Mouse (Mus musculus) MEL (cell line): Measurements from ENCODE around the gene Eral1. TPM values are rescaled to one million over a fixed set of nuclear protein-coding genes. Genes with fewer than 3 reads are reported as not detected.

Experiments
- polyA plus RNA-seq, 2 experiments: library from polyadenylated mRNA; stranded (reverse) in 1 of 2; unstranded in 1 of 2; fragments of >175 nt in 1 of 2; fragments of >200 nt in 1 of 2; gene quantifications; 2 replicates each; pipeline versions ENCODE4 v1.2.1 to v1.2.4; 2012; ENCODE audit warnings: low replicate concordance in 2 of 2, low read depth in 1 of 2; ENCODE audit not compliant: insufficient read length in 2 of 2, insufficient read depth in 1 of 2, missing spikeins in 1 of 2
- total RNA-seq: library from RNA; depleted of rRNA; stranded (reverse); fragments of 300-350 nt; gene quantifications from 2 replicates; pipeline ENCODE4 v1.2.3, GENCODE M21; 2012; rRNA removed

Eral1 gene
- total and polyA plus RNA-seq, 3 experiments: 38.4 to 43.5 TPM; not detected in 1

Other genes starting within 250 kb of the Eral1 start
- gene Pipox, start 186.3 kb downstream of the Eral1 start, total RNA-seq: not detected in 2 replicates
- gene Pipox, start 186.3 kb downstream of the Eral1 start, polyA plus RNA-seq: not detected
- 0.04 and 0.07 TPM in 2 replicates for gene Sez6, start 149.6 kb downstream of the Eral1 start, total RNA-seq
- gene Sez6, start 149.6 kb downstream of the Eral1 start, polyA plus RNA-seq: not detected
- gene Phf12, start 97.6 kb downstream of the Eral1 start, total RNA-seq: 19.2 and 20.7 TPM in 2 replicates
- gene Phf12, start 97.6 kb downstream of the Eral1 start, polyA plus RNA-seq: 10 to 100 TPM; 43.8 to 56.9 TPM
- gene Dhrs13, start 48.1 kb downstream of the Eral1 start, total RNA-seq: 30.1 and 36.7 TPM in 2 replicates
- 10 to 100 TPM in 1 of 2 experiments, not detected in 1; 27.9 TPM for gene Dhrs13, start 48.1 kb downstream of the Eral1 start, polyA plus RNA-seq
- 0.08 TPM in 1 of 2 replicates, not detected in the other for gene Flot2, start 42.5 kb downstream of the Eral1 start, total RNA-seq
- gene Flot2, start 42.5 kb downstream of the Eral1 start, polyA plus RNA-seq: under 1 TPM in 1 of 2 experiments, not detected in 1; 0.15 TPM
- 2.4 and 2.5 TPM in 2 replicates for gene Fam222b, start 14.3 kb upstream of the Eral1 start, total RNA-seq
- gene Fam222b, start 14.3 kb upstream of the Eral1 start, polyA plus RNA-seq: 1 to 10 TPM in 1 of 2 experiments, not detected in 1; 8.1 TPM
- 21.0 and 42.0 TPM in 2 replicates for gene Traf4, start 85.2 kb upstream of the Eral1 start, total RNA-seq
- gene Traf4, start 85.2 kb upstream of the Eral1 start, polyA plus RNA-seq: 10 to 100 TPM in 1 of 2 experiments, not detected in 1; 34.4 TPM
- 6.0 and 7.5 TPM in 2 replicates for gene Nek8, start 96.3 kb upstream of the Eral1 start, total RNA-seq
- gene Nek8, start 96.3 kb upstream of the Eral1 start, polyA plus RNA-seq: 10 to 100 TPM in 1 of 2 experiments, not detected in 1; 10.1 TPM
- gene Tlcd1, start 96.3 kb upstream of the Eral1 start, total RNA-seq: 16.2 and 28.3 TPM in 2 replicates
- 10 to 100 TPM in 1 of 2 experiments, not detected in 1; 23.3 TPM for gene Tlcd1, start 96.3 kb upstream of the Eral1 start, polyA plus RNA-seq
- gene Rpl23a, start 103.2 kb upstream of the Eral1 start, total RNA-seq: 3,920 and 4,112 TPM in 2 replicates
- 1,000 to 10,000 TPM in 1 of 2 experiments, not detected in 1; 2,892 TPM for gene Rpl23a, start 103.2 kb upstream of the Eral1 start, polyA plus RNA-seq
- gene Rab34, start 108.0 kb upstream of the Eral1 start, total RNA-seq: 20.8 TPM in 2 replicates
- 10 to 100 TPM in 1 of 2 experiments, not detected in 1; 42.9 TPM for gene Rab34, start 108.0 kb upstream of the Eral1 start, polyA plus RNA-seq
- gene Proca1, start 113.0 kb upstream of the Eral1 start, total RNA-seq: 0.15 and 0.16 TPM in 2 replicates
- gene Proca1, start 113.0 kb upstream of the Eral1 start, polyA plus RNA-seq: under 1 TPM in 1 of 2 experiments, not detected in 1; 0.54 TPM
- 75.5 and 81.4 TPM in 2 replicates for gene Sdf2, start 165.4 kb upstream of the Eral1 start, total RNA-seq
- gene Sdf2, start 165.4 kb upstream of the Eral1 start, polyA plus RNA-seq: 10 to 100 TPM in 1 of 2 experiments, not detected in 1; 68.1 TPM
- gene Supt6, start 165.6 kb upstream of the Eral1 start, total RNA-seq: 39.6 and 40.3 TPM in 2 replicates
- gene Supt6, start 165.6 kb upstream of the Eral1 start, polyA plus RNA-seq: 10 to 100 TPM; 59.8 to 93.2 TPM
- gene 2610507B11Rik, start 181.4 kb upstream of the Eral1 start, total RNA-seq: 80.5 and 85.9 TPM in 2 replicates
- gene 2610507B11Rik, start 181.4 kb upstream of the Eral1 start, polyA plus RNA-seq: 10 to 100 TPM; 75.8 to 77.6 TPM
- 0.73 and 1.6 TPM in 2 replicates for gene BC030499, start 210.5 kb upstream of the Eral1 start, total RNA-seq
- 1 to 10 TPM in 1 of 2 experiments, not detected in 1; 1.1 TPM for gene BC030499, start 210.5 kb upstream of the Eral1 start, polyA plus RNA-seq
- 40.1 and 50.9 TPM in 2 replicates for gene Spag5, start 221.1 kb upstream of the Eral1 start, total RNA-seq
- gene Spag5, start 221.1 kb upstream of the Eral1 start, polyA plus RNA-seq: 100 to 1,000 TPM in 1 of 2 experiments, 10 to 100 TPM in 1; 77.5 to 274 TPM
- 3.0 and 4.0 TPM in 2 replicates for gene Aldoc, start 242.6 kb upstream of the Eral1 start, total RNA-seq
- gene Aldoc, start 242.6 kb upstream of the Eral1 start, polyA plus RNA-seq: 1 to 10 TPM in 1 of 2 experiments, not detected in 1; 8.1 TPM
- gene Pigs, start 248.0 kb upstream of the Eral1 start, total RNA-seq: 27.6 and 28.5 TPM in 2 replicates
- gene Pigs, start 248.0 kb upstream of the Eral1 start, polyA plus RNA-seq: 10 to 100 TPM; 51.2 to 97.1 TPM